Mouse (Mus musculus): ENCODE results near the gene Lsm14b.
A peak's percentile ranks its signal among the peaks of the same experiment; 100 is the strongest.

The Lsm14b gene

DNA sequence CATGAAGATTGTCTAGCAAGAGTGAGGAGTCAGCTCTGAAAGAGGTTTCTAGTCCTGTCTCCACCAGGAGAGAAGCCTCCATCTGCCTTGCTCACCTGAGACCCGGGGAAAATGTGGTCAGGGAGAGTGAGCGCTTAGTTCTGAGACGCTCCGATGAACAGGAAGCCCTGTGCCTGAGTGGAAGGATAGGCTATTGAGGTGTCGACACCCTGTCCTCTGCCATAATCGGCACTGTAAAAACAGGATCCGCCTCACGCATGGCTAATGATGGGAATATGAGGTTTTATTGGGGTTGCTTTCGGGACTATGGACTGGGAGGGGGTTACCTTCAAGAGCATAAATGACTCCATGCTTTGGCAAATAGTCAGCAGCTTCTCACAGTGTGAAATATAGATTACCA is 6.2 kb upstream of the Lsm14b start:
- DNase-seq (ENCODE audit: low spot score) = no peak

DNA sequence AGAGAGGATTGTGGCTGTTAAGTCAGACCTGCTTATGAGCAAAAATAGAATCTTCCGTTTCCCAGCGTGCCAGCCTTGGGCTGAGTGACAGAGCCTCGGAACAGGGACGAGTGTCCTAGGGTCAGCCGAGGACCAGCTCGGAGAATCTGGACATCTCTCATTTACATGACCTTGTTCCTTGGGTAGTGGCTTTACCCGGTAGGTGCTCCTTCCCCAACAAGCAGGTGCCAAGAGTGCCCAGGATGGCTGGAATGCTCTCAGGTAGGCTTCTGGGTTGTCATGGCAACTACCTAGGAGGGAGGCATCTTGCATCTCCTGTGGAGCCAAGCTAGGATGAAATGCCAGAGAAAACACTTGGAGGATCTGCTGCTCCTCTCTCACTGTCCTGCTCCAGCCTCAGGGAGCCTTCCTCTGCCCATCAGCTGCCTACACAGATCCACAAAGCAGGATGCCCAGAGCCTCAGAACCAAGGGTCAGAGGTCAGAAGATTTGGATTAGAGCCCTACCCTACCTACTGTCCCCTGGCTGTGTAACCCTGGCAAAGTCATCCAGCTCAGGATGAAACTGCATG is 4.6 kb upstream of the Lsm14b start:
- DNase-seq (ENCODE audit: low spot score) = no peak

DNA sequence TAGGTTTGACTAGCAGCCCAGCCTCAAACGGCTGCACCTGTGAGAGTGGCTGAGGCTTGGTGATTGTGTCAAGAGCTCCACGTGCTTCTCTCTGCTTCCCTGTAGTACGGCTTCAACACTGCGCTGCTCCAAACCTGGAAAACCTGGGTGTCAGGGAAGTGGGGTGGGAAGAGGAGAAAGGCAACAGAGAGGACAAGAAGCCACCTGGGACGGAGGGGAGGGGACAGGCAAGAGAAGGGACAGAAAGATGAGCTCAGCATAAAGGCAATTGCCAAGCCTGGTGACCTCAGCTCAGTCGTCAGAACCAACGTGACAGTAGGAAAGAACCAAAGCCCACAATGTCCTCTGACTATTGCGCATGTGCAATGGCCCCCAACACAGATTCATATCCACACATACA is 3.9 kb upstream of the Lsm14b start:
- no peak for DNase-seq (ENCODE audit: low spot score)

DNA sequence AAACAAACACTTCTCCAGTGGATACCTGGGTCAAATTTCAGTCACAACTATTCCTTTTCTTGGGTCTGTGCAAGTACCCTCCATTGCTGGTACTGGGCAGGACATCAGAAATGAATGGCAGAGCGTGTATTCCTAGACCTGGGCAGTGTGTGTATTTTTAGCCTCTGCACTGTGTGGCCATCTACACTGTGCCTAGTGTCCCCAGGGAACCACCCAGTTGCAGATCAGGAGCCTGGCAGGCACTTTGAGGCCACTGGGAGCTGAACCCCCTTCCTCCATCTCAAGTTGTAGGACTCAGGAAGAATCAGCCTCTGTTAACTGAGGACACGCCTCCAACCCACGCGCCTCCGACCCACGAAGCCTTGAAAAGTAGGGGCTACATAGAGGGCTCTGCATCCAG is 2.0 kb upstream of the Lsm14b start:
- DNase-seq (ENCODE audit: low spot score) = no peak

DNA sequence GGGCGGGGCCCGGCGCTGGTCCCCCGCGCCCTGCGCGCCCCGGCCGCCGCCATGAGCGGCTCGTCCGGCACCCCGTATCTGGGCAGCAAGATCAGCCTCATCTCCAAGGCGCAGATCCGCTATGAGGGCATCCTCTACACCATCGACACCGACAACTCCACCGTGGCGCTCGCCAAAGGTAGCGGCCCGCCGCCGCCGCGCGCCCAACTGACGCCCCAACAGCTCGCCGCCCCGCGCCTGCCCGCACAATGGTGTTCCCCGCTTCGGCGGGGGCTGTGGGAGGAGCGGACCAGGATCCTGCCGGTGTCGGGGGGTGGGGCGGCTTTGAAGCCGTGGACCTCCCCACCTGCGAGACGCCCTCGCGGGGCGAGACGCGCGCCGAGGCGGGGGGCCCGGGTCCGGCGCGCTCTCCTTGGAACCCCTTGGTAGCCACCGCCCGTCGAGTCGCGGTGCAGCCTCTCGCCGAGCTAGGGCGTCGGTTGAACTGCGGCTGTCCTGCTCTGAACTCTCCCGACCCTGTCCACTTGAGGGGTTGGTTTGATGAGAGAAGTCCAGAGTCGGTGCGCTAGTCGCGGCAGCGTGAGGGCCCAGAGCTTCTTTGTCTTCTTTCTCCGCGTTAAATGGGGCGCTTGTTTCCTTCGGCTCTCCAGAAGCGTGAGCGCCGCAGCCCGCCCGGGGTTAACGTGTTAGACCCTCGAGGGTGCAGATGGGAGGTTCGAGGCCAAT is 511 bp downstream of the Lsm14b start:
- DNase-seq (ENCODE audit: low spot score) = no peak

DNA sequence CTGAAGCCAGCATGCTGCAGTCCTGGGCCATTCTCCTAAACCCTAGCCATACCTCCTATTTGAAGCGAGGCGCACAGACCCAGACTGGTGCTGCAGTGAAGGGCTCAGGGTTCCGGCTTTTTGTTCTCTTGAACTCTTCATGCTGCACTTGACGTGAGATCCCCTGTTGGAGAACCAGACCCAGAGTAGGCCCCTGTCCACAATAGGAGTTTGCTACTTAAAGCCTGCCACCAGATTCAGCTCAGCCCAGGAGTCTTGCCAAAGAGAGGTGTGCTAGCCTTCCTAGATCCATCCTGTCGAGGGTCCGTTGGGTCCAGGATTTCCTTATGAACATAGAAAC is 1.0 kb downstream of the Lsm14b start:
- no peak for DNase-seq (ENCODE audit: low spot score)

DNA sequence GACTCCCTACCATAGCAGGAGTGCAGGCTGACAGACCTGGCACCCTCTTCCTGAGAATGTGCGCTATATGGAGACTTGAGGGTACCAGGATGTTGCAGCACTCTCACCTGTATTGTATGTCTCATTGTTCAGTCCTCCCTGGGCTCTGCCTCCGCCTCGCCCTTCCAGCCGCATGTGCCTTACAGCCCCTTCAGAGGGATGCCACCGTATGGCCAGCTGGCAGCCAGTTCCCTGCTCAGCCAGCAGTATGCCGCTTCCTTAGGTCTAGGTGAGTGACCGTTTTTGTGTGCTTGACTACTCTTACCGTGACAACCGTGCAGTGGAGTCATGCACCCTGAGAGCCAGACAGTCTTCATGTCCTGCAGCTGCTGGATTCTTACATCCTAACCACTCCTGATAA is 3.0 kb downstream of the Lsm14b start:
- DNase-seq (ENCODE audit: low spot score) = no peak

DNA sequence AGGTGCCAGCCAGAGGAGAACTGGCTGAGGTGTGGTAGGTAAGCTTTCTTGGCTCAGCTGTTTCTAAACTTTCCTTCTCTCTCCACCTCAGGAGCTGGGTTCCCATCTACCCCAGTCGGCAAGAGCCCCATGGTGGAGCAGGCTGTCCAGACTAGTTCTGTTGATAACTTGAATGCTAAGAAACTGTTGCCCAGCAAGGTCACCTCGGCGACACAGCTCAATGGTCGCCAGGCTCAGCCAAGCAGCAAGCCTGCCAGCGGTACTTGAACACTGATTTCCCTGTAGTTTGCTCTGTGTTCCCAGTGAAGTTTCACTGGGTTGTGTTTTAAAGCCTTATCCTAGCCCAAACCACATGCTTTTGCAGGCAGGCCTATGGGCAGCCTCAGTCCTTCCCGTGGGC is 6.5 kb downstream of the Lsm14b start:
- DNase-seq (ENCODE audit: low spot score) = no peak

DNA sequence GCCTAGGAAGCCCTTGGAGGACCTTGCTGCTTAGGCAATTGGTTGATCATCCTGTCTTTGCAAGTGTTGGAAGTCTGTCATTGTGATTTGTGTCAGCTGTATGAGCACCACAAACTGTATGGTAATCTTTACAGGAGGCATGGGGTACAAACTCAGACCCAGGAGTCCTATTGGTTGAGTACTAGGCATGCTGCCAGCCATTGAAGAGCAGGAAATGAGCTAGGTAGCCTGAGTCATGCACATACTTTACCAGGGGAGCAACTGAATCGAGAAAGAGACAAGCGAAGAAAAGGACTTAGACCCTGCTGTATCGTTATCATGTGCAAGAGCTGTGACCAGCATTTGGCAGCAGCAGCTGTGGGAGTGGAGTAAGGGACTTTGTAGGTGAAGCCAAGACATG is 8.1 kb downstream of the Lsm14b start:
- no peak for DNase-seq (ENCODE audit: low spot score)

DNA sequence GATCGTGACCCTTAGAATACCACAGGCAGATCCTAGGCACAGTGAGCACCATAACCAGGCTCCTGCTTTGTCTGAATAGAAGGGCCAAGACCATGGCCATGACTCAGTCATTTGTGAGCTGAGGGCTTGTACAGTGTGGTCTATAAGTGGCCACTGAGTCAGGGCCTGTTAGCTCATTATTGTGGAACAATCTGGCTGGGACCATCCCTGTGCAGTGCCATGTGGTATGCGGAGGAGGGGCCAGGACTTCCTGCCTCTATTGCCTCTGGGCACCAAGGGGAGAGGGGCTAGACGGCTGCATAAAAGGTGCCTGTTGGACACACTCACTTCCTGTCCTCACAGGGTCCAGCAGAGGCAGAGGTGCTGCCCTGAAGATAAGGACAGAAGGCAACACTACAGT is 9.2 kb downstream of the Lsm14b start:
- no peak for DNase-seq (ENCODE audit: low spot score)

DNA sequence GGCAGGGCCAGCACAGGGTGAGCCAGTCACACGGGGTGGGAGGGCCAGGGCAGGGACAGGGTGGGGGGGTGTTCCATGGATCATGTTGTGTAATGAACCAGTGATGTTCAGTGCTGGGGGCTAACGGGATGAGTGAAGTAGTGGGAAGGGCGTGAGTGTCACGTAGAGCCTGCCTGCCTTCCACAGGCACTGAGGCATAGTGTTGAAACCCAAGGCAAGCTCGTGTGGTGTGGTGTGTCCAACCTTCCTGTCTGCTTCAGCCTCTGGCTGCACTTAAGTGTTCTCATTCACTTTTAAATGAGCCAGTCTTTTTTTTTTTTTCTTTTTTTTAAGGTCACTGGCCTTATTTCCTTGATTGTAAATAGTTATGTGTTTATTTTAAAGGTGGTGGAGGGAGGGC is 10.0 kb downstream of the Lsm14b start:
- DNase-seq (ENCODE audit: low spot score) = no peak

DNA sequence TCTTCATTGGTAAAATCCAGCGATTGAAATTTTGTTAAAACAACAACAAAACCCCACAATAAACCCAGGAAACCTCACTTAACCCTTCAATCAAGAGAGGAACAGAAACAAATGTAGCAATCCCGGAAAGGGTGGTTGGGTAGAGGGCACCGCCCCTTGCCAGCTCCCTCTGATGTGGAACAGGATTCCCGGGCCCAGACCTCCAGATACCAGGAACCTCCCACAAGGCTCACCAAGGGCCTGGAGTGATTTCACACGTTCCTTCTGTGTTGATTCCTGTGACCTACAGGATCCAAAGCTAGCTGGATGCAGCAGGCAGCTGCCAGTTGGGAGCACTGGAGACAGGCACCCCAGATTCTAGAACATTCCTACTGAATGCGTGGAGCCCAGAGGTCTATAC is 15.6 kb downstream of the Lsm14b start:
- DNase-seq (ENCODE audit: low spot score) = no peak

DNA sequence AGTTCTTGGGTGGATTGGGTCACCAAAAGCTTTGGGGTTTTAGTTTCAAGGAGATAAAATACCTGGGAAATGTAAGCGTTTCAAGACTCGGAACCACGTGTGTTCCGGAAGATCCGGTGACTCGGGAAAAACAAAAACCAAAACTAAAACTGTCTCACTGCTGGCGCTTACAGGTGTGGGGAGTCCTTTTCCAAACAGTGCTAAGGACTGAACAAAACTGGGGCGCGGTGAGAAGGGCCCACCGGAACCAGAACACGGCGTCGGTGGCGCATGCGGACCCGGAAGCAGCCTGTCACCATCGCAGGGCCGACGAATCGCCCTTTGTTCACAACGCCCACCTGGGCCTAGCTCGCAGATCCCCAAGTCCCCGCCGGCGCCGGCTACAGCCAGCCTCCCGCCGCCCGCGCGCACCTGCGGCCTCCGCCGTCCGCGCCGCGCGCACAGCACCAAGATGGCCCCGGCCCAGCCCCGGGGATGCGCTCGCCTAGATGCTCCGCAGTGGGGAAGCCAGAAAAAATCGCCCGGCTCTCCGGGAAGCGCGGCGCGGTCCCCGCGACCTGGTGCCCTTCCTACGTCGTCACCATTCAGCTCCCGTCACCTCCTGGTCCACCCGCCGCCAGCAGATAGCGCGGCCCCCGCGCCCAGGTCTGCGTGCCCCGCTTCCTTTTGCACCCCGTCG is 16.9 kb downstream of the Lsm14b start:
- peak; percentile 36 for DNase-seq (ENCODE audit: low spot score)

DNA sequence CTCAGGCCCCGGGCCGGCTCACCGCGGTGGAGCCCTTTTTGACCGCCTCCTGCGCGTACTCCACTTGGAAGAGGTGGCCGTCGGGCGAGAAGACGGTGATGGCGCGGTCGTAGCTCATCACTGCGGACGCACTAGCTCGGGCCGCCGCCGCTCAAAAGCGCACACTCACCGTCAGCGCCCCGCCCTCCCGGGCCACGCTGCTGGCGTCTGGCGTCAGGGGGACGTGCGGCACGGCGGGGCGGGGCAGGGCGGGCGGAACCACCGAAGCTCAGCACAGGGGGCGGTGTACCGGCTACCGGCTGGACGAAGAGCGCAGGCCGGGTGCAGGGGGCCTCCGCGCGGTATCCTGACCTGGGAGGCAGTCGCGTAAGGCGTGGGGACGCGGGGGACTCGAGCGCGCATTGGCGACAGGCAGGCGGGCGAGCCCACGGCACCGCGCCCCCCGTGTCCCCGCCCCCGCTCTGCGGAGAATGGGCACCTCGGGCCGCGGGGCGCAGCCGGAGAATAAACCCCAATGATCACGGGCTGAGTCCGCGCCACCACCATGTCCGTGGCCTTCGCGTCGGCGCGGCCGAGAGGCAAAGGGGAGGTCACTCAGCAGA is 17.6 kb downstream of the Lsm14b start, which contains the start of the genes Psma7 and Ss18l1:
Gene Psma7, minus strand, starts transcription at position 178 of the 602 bp plus-strand sequence.
Gene Ss18l1, plus strand, starts transcription at position 254 of the 602 bp plus-strand sequence.
- DNase-seq (ENCODE audit: low spot score) = peak; percentile 85

DNA sequence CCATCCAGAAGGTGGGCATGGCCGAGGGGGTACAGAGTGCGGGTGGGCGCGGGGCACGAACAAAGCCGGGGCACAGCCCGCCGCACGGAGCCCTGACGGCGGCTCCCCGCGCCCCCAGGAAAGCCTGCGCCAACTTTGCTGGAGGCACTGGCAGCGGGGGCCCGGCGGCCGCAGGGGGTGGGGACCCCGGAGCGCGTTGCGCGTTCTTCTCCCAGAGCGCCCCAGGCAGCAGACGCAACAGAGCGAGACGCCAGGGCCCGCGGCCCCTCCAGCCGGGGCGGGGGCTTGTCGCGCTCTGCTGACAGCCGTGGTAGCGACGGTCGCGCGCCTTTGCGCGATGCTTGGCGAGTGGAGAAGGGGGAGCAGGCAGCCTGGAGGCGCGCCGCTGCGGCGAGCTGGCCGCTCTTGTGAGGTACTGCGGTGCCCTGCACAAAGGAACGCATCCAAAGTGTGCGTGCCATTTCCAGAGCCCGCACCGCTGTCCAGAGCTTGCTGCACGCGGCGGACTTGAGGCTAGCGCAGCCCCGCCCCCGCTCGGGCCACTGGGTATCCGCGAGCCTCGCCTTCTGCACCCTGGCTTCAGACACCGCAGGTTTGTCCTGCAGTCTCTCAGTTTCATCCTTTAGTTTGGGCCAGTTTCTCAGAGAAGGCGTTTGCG is 18.2 kb downstream of the Lsm14b start:
- no peak for DNase-seq (ENCODE audit: low spot score)

DNA sequence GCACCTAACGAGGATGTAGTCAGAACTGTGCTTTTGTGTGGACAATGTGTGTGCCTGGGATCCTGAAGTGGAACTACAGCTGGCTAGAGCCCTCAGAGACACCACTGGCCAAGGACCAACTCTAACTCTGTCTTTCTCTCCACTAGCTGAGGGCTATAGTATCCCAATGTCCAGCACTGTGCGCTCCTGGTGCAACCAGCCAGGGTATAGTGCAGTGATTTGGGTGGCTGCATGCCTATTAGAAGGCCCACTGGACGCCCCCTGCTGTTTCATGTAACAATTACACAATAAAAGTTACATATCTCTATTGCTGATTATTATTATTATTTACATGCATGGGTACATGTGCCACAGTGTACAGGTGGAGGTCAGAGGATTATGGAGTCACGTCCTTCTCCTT is 20.5 kb downstream of the Lsm14b start:
- DNase-seq (ENCODE audit: low spot score) = peak; percentile 55

DNA sequence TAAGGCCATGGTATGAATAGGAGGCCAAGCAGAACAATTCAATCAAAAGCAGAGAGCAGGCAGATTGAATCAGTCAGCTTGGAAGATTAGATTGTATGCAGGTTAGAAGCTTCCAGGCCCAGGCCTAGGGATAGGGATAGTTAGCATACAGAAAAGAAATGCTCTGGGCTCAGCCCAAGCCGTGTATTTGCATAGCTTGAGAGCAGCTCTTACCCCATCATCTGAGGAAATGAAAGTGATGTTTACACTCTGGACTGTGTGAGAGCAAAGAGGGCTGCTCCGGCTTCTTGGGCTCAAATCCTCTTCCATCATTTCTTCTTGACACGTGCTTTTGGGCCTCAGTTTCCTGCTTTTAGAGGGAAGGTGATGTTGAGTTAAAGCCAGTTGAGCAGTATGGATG is 22.8 kb downstream of the Lsm14b start:
- DNase-seq (ENCODE audit: low spot score) = no peak

DNA sequence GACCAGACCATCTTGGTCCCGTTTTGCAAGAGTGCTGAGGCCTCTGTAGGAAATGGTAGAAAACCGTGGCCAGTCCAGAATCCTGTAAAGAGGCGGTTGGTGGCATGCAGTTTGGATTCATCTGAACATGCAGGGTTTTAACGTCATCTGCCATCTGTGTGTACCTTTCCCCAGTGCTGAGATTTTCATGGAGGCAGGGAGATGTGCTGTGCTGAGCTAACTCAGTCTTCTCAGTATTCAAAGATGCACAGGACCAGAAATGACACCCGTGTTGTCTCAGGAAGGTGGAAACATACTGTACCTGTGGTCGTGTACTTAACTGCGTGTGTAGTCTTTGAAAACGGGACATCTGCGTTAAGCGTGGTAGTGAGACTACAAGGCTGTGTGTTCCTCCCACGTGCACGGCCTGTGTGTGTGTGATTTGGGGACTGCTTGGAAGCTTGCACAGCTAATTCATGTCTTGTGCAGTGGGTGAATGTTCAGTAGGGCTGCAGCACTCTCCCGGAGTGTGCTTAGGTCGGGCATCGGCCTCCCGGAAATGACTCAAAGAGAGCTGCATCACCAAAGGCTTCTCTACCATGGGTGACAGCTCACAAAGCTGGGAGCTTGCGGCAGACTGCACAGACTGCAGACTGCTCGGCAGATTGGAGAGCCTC is 23.3 kb downstream of the Lsm14b start:
- DNase-seq (ENCODE audit: low spot score) = no peak

DNA sequence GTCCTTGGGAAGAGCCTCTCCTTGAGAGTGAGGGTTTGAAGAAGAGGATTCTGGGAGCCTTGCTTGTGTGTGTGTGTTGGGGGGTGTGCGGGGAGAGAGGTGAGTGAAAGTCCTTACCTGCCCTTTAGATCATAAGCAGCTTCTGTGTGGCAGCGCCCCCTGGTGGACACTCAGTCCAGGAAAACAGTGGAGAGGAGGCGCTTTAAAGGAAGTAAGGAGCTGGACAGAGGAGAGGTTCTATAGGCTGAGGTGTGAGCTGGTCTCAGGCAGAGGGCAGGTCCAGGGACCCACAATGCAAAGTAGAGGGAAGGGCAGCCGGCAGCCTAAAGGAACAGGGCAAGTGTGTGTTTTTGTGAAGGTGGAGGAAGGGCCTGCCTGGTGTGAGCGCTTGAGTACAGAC is 26.2 kb downstream of the Lsm14b start:
- peak; percentile 77 for DNase-seq (ENCODE audit: low spot score)

DNA sequence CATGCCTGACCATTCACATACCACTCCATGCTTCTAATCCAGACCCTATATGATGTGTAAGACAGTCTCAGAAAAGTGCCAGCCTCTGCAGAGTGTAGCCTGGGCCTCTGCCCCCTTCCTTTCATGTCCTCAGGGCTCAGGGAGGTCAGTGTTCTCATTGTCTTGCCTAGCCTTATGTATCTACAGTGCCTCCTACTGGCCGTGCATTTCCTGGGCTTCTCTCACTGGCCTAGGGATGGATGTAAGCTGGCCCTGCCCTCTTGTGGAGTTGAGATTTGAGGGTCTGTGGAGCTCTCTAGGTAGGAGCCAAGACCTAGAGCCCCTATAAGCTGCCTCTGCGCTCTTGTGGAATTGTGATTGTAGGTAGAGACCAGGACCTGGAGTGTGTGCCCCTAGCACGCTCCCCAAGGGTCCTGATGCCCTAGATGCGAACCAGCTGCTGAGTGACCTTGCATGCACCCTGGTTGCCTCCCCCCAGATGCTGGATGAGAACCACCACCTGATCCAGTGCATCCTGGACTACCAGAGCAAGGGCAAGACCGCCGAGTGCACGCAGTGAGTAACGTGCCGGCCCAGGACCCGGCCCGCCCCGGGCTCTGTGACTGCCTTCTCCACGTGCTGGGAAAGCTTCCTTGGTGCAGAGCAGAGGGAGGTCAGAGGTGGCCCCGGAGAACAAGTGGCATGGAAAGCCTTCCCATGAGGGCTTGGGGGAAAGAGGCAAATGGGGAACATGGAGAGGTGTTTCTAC is 27.4 kb downstream of the Lsm14b start:
- no peak for DNase-seq (ENCODE audit: low spot score)

DNA sequence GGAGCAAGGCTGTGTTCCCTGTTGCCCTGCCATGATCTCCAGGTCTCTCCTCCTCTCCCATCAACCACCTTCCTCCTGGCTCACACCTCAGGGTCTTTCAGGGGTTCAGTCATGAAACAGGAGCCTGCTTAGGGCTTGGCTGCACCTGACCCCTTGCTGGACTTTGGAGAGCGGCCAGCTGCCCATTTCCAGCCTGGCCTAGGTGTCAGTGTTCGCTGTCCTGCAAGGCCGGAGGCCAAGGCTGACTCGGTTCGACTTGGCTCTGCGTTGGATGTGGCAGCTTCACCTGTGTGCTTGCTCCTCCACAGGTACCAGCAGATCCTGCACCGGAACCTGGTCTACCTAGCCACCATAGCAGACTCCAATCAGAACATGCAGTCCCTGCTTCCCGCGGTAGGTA is 28.2 kb downstream of the Lsm14b start:
- DNase-seq (ENCODE audit: low spot score) = no peak

Measured in c-Kit-positive CD71-positive TER-119-positive erythroid progenitor cells, embryonic 14.5 days (primary cell).